Mouse (Mus musculus): ENCODE data around the gene Coro2a.
"Not testable (repeated sequence)": the region's sequence is repeated elsewhere in the genome, so short reads cannot be mapped to it uniquely, and the experiment has no call there.

The Coro2a gene

DNA sequence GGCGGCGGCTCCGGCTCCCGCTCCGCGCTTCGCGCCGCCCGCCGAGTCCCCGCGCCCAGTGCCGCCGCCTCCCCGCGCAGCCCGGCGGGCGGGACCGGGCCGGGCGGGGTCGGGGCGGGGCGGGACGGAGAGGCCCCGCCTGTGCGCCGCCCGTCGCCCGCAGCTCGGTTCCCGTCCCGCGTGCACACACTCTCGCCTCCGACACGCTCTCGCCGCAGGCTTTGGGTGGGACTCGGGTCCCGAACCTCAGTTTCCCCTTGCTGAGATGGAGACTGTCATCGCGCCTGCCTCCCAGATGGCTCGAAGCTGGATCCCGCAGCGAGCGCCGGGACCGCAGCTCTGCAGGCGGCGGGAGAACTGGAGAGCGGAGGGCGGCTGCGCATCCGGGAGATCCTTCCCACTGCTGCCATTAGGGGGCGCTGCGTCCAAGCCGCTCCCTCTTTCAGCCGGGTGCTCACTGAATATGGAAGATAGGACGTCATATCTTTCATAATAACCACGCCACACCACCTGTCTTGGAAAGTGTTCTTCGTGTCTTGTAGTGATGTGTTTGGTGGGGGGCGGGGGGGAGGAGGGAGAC lies at the start of gene Coro2a:
Gene Coro2a, minus strand, starts transcription at position 359 of the 580 bp plus-strand sequence.
- peak; percentile 81 for DNase-seq

- peak; percentile 93 for DNase-seq
Observed at GRCm38 (mm10) chr4:46650086-46650753, 48.2 kb upstream of the Coro2a start, which contains the start of gene Tbc1d2. Gene Tbc1d2 (minus strand): TSS chr4:46650209.

GRCm38 (mm10) chr4:46649161-46649560 lies 47.2 kb upstream of the Coro2a start:
- DNase-seq = no peak

DNA sequence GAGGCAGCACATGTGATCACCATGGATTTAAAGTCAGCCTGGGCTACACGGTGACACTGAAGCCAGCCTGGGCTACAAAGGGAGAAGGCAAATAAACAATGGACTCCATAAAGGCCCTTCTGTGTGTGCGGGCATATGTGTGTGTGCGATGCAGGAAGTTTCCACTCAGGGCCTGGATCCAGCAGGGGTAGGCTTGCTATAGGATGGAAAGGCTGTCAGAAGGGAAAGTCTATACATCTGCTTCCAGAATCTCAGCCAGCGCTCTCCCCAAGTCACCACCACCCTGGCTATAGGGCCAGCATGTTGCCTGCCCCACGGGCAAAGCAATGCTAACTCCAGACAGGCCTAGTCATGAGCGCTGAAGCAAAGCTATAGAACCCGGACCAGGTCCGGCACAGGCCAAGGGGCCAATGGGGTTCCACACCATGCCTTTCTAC lies 41.7 kb upstream of the Coro2a start:
- DNase-seq = no peak

DNA sequence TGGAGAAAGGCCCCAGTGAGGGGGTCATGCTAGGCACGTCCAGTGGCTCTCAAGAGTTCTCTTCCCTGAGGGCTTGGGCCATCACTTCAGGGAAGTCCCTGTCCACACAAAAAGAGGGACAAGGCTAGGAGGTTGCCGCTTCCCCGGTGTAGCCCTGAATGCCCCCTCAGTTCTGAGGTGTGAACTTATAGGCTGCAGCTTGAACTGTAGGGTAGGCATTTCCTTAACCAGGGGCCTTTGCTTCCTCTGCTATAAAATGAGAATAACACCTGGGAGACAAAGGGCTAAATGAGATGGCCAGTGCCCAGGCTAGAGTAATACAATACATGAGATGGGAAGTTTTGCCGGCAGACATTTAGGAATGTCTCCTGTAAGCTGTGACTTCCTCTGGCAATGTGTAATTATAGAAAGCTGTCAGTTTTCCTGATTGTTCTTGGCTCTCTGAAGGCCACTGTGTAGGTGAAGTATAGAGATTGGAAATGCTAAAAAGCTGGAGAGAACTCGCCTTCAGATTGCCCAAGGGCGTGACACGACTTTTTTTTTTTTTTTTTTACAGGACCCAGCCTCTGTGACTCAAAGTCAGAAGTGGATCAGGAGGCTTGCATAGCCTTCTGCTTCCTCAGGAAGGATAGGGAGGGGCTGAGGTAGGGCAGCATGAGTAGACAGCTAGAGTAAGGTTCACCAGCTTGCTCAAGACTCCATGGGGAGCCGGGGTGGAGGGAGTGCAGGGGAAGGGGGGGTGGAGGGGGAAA lies 41.1 kb upstream of the Coro2a start:
- peak; percentile 32 for DNase-seq

DNA sequence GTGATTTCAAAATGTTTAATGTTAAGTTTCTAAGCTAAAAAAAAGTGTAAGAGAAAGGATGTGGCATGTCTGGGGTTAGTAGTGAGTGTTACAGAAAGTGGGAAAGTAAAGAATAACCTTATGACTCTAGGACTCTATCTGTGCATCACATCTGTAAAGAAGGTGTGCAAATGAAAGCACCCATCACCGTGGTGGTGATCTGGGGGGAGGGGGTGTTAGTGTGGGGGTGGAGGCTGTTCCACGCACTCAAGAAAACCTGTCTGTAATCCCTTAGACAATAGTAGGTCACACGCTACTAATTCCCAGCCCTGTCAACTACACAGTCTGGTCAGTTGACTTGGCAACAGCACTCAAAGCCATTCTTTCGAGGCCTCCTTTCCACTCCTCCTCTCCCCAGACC lies 39.3 kb upstream of the Coro2a start:
- DNase-seq = no peak

DNA sequence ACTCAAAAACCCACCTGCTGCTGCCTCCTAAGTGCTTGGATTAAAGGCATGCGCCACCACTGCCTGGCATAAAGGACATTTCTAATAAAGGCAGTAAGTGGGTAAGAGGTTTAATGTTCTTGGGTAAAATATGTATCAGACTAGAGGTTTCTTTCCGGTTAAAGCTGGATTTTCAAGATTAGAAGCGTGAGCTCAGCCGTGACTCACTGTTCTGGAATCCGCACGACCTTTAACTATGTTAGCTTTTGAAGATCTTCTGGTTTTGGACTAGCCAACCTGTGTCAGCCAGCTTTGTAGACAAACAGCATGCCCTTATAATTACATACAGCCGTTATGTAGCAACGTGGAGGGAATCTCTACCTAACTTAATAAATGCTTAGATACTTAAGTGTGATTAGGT lies 37.9 kb upstream of the Coro2a start:
- DNase-seq = no peak

- DNase-seq = not testable (repeated sequence)
Observed at GRCm38 (mm10) chr4:46637250-46637649, 35.2 kb upstream of the Coro2a start.

GRCm38 (mm10) chr4:46635702-46636430 lies 33.9 kb upstream of the Coro2a start:
- DNase-seq = no peak

- no peak for DNase-seq
Observed at GRCm38 (mm10) chr4:46634881-46635280, 32.9 kb upstream of the Coro2a start.

- DNase-seq = not testable (repeated sequence)
Observed at GRCm38 (mm10) chr4:46633565-46633964, 31.6 kb upstream of the Coro2a start.

DNA sequence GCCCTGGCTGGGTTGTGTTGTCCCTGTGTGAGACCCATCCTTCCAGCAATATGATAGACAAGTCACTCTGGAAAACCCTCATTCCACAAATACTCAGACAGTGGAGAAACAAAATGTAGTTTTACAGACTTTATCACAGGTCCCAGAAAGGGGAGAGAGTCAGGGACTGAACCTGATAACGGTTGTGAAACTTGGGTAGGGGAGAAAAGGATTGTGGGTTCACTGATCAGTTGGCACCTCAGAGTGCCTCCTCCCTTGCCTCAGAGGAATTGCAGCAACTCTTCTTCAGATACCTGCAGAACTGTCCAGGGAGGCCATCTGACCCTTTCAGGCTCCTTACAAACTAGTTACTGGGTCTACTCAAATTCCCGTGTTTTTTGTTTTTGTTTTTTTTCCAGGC lies 30.5 kb upstream of the Coro2a start:
- no peak for DNase-seq

DNA sequence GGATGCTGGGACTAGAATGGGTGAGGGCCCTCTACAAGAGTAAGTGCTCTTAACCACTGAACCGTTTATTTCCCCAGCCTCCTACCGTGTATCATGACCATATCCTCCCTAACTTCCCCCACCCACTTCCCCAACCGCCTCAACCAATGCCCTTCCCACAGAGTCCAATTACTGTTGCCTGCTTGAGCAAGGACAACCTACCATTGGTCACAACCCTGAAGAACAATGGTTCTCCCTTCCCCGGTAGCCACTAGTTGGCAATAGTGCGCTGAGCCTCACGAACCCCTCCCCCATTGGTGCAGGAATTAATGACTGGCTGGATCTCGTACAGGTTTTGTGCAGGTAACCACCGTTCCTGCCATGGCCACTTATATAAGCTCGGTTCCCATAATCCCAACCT lies 28.4 kb upstream of the Coro2a start:
- peak; percentile 38 for DNase-seq

DNA sequence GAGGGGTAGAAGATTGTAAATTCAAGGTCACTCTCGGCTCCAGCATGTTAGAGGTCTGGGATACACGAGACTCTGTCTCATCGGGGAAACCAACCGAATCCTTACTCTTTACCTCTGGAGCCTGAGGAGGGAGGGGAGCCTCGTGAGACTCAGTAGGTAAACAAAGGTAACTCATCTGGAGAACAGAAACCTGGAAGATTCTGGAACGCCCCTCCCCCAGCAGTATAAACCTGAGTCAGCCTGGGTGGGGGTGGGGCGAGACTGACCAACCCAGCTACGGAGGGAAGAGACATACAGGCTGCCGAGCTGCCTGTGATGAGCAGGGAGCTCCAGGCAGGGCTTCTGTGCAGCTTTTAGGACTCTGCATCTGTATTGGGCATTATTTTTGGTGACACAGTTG lies 26.9 kb upstream of the Coro2a start:
- no peak for DNase-seq

DNA sequence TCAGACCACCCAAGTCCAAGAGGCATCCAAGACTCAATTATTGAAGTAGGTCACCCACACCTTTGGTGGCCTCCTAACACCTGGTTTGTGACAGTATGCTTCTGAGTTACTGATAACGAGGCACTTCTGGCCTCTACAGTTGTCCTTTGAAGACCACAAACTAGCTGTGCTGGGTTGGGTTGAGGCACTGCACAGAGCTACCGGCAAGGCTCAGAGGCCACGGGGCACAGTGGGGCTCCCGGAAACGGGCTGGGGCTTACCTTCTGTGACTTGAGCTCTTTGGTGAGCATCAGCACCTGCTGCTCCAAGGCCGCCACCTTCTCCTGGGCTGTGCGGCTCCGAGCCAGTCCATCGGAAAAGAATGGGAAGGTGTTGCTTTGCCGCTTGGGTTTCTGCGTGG lies 26.1 kb upstream of the Coro2a start:
- DNase-seq = no peak

DNA sequence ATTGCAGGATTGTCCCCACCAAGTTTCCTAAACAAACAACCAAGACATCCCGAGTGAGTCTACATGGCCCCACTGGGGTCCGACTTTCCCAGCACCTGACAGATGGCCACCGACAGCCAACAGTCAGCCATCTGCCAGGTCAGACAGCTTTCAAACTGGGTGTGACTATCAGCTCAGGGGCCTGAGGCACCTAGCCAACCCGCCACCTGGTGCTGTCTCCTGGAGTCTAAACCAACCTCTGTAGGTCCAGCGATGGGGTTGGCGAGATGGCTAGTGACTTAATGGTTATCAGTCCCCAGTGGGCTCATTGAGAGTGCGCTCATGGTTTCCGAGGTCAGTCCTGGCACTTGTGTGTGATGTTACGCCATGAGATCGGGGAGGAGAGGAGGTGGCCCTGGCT lies 23.1 kb upstream of the Coro2a start:
- no peak for DNase-seq

GRCm38 (mm10) chr4:46623007-46623406 lies 21.0 kb upstream of the Coro2a start:
- no peak for DNase-seq

- no peak for DNase-seq
Observed at GRCm38 (mm10) chr4:46620946-46621345, 18.9 kb upstream of the Coro2a start.

GRCm38 (mm10) chr4:46620330-46620729 lies 18.3 kb upstream of the Coro2a start:
- DNase-seq = peak; percentile 62

DNA sequence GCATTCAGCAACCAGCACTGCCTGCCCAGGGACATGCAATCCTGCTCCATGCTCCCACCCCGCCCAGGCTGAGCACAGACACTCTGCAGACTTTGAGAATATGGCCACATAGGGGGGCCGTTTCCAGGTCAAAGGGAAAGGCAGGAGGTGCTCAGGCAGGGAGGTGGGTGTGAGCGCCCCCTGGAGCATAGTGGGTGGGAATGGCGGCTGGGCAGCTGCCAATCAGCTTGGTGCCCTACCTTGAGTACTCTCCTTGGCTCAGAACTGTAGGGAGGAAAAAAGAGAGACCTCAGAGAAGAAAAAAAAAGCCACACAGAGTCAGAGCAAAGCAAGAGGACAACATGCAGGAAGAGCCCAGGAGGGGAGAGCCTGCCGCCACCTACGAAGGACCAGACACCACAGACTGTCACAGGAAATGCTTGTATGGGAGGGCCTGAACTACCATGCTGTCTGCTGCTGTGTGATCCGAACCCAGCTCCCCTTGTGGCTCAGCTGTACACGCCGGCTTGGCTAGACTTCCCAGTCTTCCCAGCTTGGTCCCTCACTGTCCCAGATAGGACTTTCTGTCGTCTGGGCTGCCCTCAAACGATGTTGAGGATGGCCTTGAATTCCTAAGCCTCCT lies 16.3 kb upstream of the Coro2a start:
- DNase-seq = peak; percentile 42

DNA sequence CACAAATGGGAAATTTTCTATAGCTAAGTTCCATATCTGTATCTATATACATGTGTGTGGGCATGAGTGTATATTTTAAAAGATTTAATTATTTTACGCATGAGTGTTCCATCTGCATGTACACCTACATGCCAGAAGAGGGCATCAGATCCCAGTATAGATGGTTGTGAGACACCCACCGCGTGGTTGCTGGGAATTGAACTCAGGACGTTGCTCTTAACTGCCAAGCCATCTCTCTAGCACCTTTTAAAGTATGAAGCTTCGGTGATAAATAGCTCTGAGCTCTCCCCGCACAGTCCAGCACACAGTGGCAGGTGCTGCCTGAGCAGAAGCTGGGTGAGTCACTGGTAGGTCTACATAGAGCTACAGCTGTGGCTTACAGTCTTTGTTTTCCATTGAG lies 15.4 kb upstream of the Coro2a start:
- DNase-seq = no peak

DNA sequence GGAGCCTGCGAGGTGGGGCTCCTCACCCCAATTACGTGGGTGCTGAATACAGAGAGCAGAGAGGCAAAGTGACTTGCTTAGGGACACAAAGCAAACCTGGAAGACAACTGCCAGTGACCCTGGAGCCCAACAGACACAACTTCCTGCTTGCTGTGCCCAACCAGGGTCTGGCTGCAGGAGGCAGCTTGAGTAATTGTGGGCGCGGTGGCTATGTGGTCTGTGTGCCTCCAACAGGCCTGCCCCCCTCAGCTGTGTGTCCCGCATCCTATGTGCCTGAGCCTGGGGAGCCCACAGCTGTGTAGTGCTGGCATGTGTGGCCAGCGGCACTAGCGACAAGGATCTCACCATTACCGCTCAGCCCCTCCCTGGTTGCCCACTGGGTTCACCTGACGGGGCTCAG lies 12.6 kb upstream of the Coro2a start:
- DNase-seq = peak; percentile 42

DNA sequence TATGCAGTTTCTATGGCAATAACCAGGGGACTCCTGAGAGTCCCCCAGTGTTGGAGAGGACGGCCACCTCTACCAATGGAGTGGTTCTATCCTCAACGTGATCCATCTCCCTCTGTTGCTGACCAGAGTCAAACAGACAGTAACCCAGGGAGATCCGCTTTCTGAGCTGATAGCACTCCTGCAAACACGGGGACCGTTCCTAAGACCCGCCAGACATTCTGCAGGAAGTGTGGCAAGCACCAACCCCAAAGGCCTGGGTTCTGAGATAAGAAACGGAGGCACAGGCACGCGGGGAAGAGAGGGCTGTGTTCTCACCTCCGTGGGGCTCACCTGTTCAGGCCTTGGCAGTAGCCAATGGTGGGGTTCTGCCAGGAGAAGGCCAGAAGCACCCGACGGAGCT lies 11.6 kb upstream of the Coro2a start:
- no peak for DNase-seq

Data from liver (tissue).